Mouse (Mus musculus) neural tube, embryonic 14.5 days (tissue): Measurements from ENCODE around the gene Enah. TPM values are rescaled to one million over a fixed set of nuclear protein-coding genes. Genes with fewer than 3 reads are reported as not detected.

ENCODE experiments used
- ATAC-seq: fragments of 200-750 bp; cut with Nextera tagmentation; 2 replicates; pipeline ENCODE4 v1.8.0; 2017; ENCODE audit warnings: low read depth, mild to moderate bottlenecking, moderate TSS enrichment, moderate library complexity
- H3K27ac ChIP-seq: fragments of 300-500 bp; sonication (generic); 2 replicates; pipeline ENCODE4 v1.5.1; 2014; ENCODE audit warnings: low read depth, mild to moderate bottlenecking, control low read depth, low read length, moderate library complexity, mixed read lengths
- H3K27me3 ChIP-seq: fragments of 300-500 bp; sonication (generic); 2 replicates; pipeline ENCODE4 v1.6.1; 2014; ENCODE audit warnings: low read length; ENCODE audit not compliant: control insufficient read depth, insufficient read depth
- H3K36me3 ChIP-seq: fragments of 300-500 bp; sonication (generic); 2 replicates; pipeline ENCODE4 v1.6.1; 2014; ENCODE audit warnings: low read length, mixed read lengths; ENCODE audit not compliant: control insufficient read depth, insufficient read depth
- H3K4me1 ChIP-seq: fragments of 300-500 bp; sonication (generic); 2 replicates; pipeline ENCODE4 v1.6.1; 2014; ENCODE audit warnings: low read length; ENCODE audit not compliant: control insufficient read depth, insufficient read depth
- H3K4me2 ChIP-seq: fragments of 300-500 bp; sonication (generic); 2 replicates; pipeline ENCODE4 v1.6.1; 2014; ENCODE audit warnings: mild to moderate bottlenecking, low read depth, low read length, control low read depth
- H3K4me3 ChIP-seq: fragments of 300-500 bp; sonication (generic); 2 replicates; pipeline ENCODE4 v1.5.1; 2014; ENCODE audit warnings: low read depth, low read length, control low read depth, mixed read lengths
- H3K9ac ChIP-seq: fragments of 300-500 bp; sonication (generic); replicated peaks from 2 replicates; pipeline ENCODE4 v1.6.1; 2014; ENCODE audit warnings: low read depth, mild to moderate bottlenecking, control low read depth, low read length, mixed read lengths
- H3K9me3 ChIP-seq: fragments of 300-500 bp; sonication (generic); 2 replicates; pipeline ENCODE4 v1.6.1; 2016; ENCODE audit warnings: low read length; ENCODE audit not compliant: control insufficient read depth
- WGBS: fragments of 180-500 bp; shearing (Covaris S2); extraction: QIAGEN DNeasy Blood & Tissue Kit; methylation state at CpG from one replicate; pipeline ENCODE4 v1.1.7; 2014; 5-methylcytosine and 5-hydroxymethylcytosine counted together
- polyA plus RNA-seq: library from polyadenylated mRNA; unstranded; fragments of >200 nt; fragmentation: Nextera tagmentation; extraction: Ambion mirVana; gene quantifications from 2 replicates; pipeline ENCODE4 v1.2.1, GENCODE M21; 2014

Enah gene
- polyA plus RNA-seq, 1 experiment from 2014 or later: 51.7 TPM

GRCm38 (mm10) chr1:182055122-182055521 is 35.3 kb upstream of the Enah start:
- WGBS: 52% methylated on average over 9 of the region's 9 CpGs
- no peak for ATAC-seq
- Histone ChIP-seq H3K36me3 (no peaks in the 10 kb centered on the region), H3K9ac (no peak overlapping the region), H3K4me3 (no peak overlapping the region), H3K4me2 (no peak overlapping the region), H3K4me1 (0 out of 2 replicates have a peak, but pooled peaks cover 3% of the 10 kb centered on the region), H3K9me3 (no peaks in the 10 kb centered on the region), H3K27me3 (no peaks in the 10 kb centered on the region), H3K27ac (no peak overlapping the region)

- H3K4me3 ChIP-seq: no peak overlapping the region
- H3K9me3 ChIP-seq: no peaks in the 10 kb centered on the region
- ATAC-seq: no peak
- H3K4me1 ChIP-seq: 0 out of 2 replicates have a peak, but pooled peaks cover 3% of the 10 kb centered on the region
- H3K27me3 ChIP-seq: no peaks in the 10 kb centered on the region
- no peaks in the 10 kb centered on the region for H3K36me3 ChIP-seq
- no peak overlapping the region for H3K4me2 ChIP-seq
- no peak overlapping the region for H3K27ac ChIP-seq
- H3K9ac ChIP-seq: no peak overlapping the region
- WGBS: 83% methylated on average over 6 of the region's 6 CpGs
Measured at GRCm38 (mm10) chr1:182054651-182055050, 34.9 kb upstream of the Enah start.

GRCm38 (mm10) chr1:182052973-182053372 is 33.2 kb upstream of the Enah start:
- ATAC-seq: no peak
- Histone ChIP-seq H3K36me3 (no peaks in the 10 kb centered on the region), H3K9me3 (no peaks in the 10 kb centered on the region), H3K27ac (no peak overlapping the region), H3K4me1 (0 out of 2 replicates have a peak, but pooled peaks cover 3% of the 10 kb centered on the region), H3K27me3 (no peaks in the 10 kb centered on the region), H3K9ac (no peak overlapping the region), H3K4me3 (no peak overlapping the region), H3K4me2 (no peak overlapping the region)
- WGBS: 23% methylated on average over 10 of the region's 10 CpGs

GRCm38 (mm10) chr1:182052385-182052784 is 32.6 kb upstream of the Enah start:
- Histone ChIP-seq H3K27me3 (no peaks in the 10 kb centered on the region), H3K36me3 (no peaks in the 10 kb centered on the region), H3K9ac (no peak overlapping the region), H3K4me1 (0 out of 2 replicates have a peak, but pooled peaks cover 3% of the 10 kb centered on the region), H3K4me2 (no peak overlapping the region), H3K4me3 (no peak overlapping the region), H3K27ac (no peak overlapping the region), H3K9me3 (no peaks in the 10 kb centered on the region)
- ATAC-seq: no peak
- WGBS: 71% methylated on average over 7 of the region's 7 CpGs

- Histone ChIP-seq H3K36me3 (no peaks in the 10 kb centered on the region), H3K4me2 (no peak overlapping the region), H3K9ac (no peak overlapping the region), H3K4me3 (no peak overlapping the region), H3K9me3 (no peaks in the 10 kb centered on the region), H3K27me3 (no peaks in the 10 kb centered on the region), H3K4me1 (0 out of 2 replicates have a peak, but pooled peaks cover 3% of the 10 kb centered on the region), H3K27ac (no peak overlapping the region)
- 81% methylated on average over 7 of the region's 7 CpGs for WGBS
- ATAC-seq: no peak
Measured at GRCm38 (mm10) chr1:182049813-182050212, 30.0 kb upstream of the Enah start.

GRCm38 (mm10) chr1:182048101-182048500 is 28.3 kb upstream of the Enah start:
- ATAC-seq: no peak
- Histone ChIP-seq H3K4me2 (no peak overlapping the region), H3K36me3 (no peaks in the 10 kb centered on the region), H3K27ac (no peak overlapping the region), H3K4me3 (no peak overlapping the region), H3K9me3 (no peaks in the 10 kb centered on the region), H3K27me3 (no peaks in the 10 kb centered on the region), H3K4me1 (0 out of 2 replicates have a peak, but pooled peaks cover 3% of the 10 kb centered on the region), H3K9ac (no peak overlapping the region)
- 83% methylated on average over 4 of the region's 4 CpGs for WGBS

GRCm38 (mm10) chr1:182047016-182047690 is 27.4 kb upstream of the Enah start:
- H3K36me3 ChIP-seq: no peaks in the 10 kb centered on the region
- 91% methylated on average over 3 of the region's 3 CpGs for WGBS

GRCm38 (mm10) chr1:182045208-182045607 is 25.4 kb upstream of the Enah start:
- 43% methylated on average over 4 of the region's 4 CpGs for WGBS
- ATAC-seq: no peak
- no peak overlapping the region for H3K27ac ChIP-seq

More at GRCm38 (mm10) chr1:182047016-182047690, 27.4 kb upstream of the Enah start:
- Histone ChIP-seq H3K27me3 (no peaks in the 10 kb centered on the region), H3K4me2 (no peak overlapping the region), H3K9me3 (no peaks in the 10 kb centered on the region), H3K4me3 (no peak overlapping the region), H3K4me1 (no peaks in the 10 kb centered on the region), H3K9ac (no peak overlapping the region), H3K27ac (no peak overlapping the region)
- ATAC-seq: no peak

GRCm38 (mm10) chr1:182040538-182040937 is 20.7 kb upstream of the Enah start:
- no peak overlapping the region for H3K4me3 ChIP-seq
- whole genome bisulfite sequencing: 94% methylated on average over 3 of the region's 3 CpGs
- no peaks in the 10 kb centered on the region for H3K9me3 ChIP-seq
- H3K4me1 ChIP-seq: no peaks in the 10 kb centered on the region
- H3K36me3 ChIP-seq: no peaks in the 10 kb centered on the region
- no peak for ATAC-seq
- no peak overlapping the region for H3K9ac ChIP-seq
- H3K27ac ChIP-seq: no peak overlapping the region
- no peak overlapping the region for H3K4me2 ChIP-seq
- H3K27me3 ChIP-seq: no peaks in the 10 kb centered on the region

More at GRCm38 (mm10) chr1:182045208-182045607, 25.4 kb upstream of the Enah start:
- no peaks in the 10 kb centered on the region for H3K9me3 ChIP-seq
- H3K9ac ChIP-seq: no peak overlapping the region
- no peaks in the 10 kb centered on the region for H3K27me3 ChIP-seq
- H3K4me2 ChIP-seq: no peak overlapping the region
- no peaks in the 10 kb centered on the region for H3K4me1 ChIP-seq
- no peak overlapping the region for H3K4me3 ChIP-seq
- no peaks in the 10 kb centered on the region for H3K36me3 ChIP-seq
